Mouse (Mus musculus): ENCODE measurements around the gene Cwc25. TPM values are rescaled to one million over a fixed set of nuclear protein-coding genes. Genes with fewer than 3 reads are reported as not detected.
A peak's percentile ranks its signal among the peaks of the same experiment; 100 is the strongest.

Gene Cwc25
- polyA plus RNA-seq, 1 experiment = 14.6 TPM

GRCm38 (mm10) chr11:97808621-97809234, 42.4 kb upstream of the Cwc25 start:
- TF ChIP-seq GATA1 (IDR thresholded peaks at IDR 0.05; ENCODE audit: borderline replicate concordance, low read length) (no peak), FLI1 (IDR thresholded peaks at IDR 0.05; ENCODE audit: low read length) (no peak)
- Histone ChIP-seq H3K9me3 (no peaks in the 10 kb centered on the region), H3K4me1 (peaks cover 91% of the 10 kb centered on the region), H3K4me3 (replicated peaks) (no peak overlapping the region), H3K27me3 (replicated peaks) (no peaks in the 10 kb centered on the region), H3K36me3 (replicated peaks; ENCODE audit: low read length) (peaks cover 98% of the 10 kb centered on the region)

- Histone ChIP-seq H3K4me1 (peaks cover 91% of the 10 kb centered on the region), H3K9me3 (no peaks in the 10 kb centered on the region), H3K36me3 (replicated peaks; ENCODE audit: low read length) (peaks cover 97% of the 10 kb centered on the region), H3K27me3 (replicated peaks) (no peaks in the 10 kb centered on the region), H3K4me3 (replicated peaks) (no peak overlapping the region)
- TF ChIP-seq FLI1 (IDR thresholded peaks at IDR 0.05; ENCODE audit: low read length) (no peak), GATA1 (IDR thresholded peaks at IDR 0.05; ENCODE audit: borderline replicate concordance, low read length) (no peak)
These were observed 41.7 kb upstream of the Cwc25 start for GRCm38 (mm10) chr11:97808093-97808492.

- Histone ChIP-seq H3K9me3 (no peaks in the 10 kb centered on the region), H3K4me3 (replicated peaks) (no peak overlapping the region), H3K4me1 (peaks cover 90% of the 10 kb centered on the region), H3K27me3 (replicated peaks) (no peaks in the 10 kb centered on the region), H3K36me3 (replicated peaks; ENCODE audit: low read length) (peaks cover 96% of the 10 kb centered on the region)
- TF ChIP-seq GATA1 (IDR thresholded peaks at IDR 0.05; ENCODE audit: borderline replicate concordance, low read length) (no peak), FLI1 (IDR thresholded peaks at IDR 0.05; ENCODE audit: low read length) (no peak)
These were observed 41.3 kb upstream of the Cwc25 start for GRCm38 (mm10) chr11:97807626-97808025.

- Histone ChIP-seq H3K4me3 (replicated peaks) (no peak overlapping the region), H3K27me3 (replicated peaks) (no peaks in the 10 kb centered on the region), H3K9me3 (no peaks in the 10 kb centered on the region), H3K4me1 (peaks cover 93% of the 10 kb centered on the region), H3K36me3 (replicated peaks; ENCODE audit: low read length) (peaks cover 96% of the 10 kb centered on the region)
- no peak for TF ChIP-seq FLI1 (IDR thresholded peaks at IDR 0.05; ENCODE audit: low read length)
- TF ChIP-seq GATA1 (IDR thresholded peaks at IDR 0.05; ENCODE audit: borderline replicate concordance, low read length) = no peak
These were observed 40.2 kb upstream of the Cwc25 start for GRCm38 (mm10) chr11:97806613-97806964.

- H3K9me3 ChIP-seq = no peaks in the 10 kb centered on the region
- H3K4me1 ChIP-seq = peaks cover 94% of the 10 kb centered on the region
These were observed 39.6 kb upstream of the Cwc25 start for GRCm38 (mm10) chr11:97805662-97806612.

GRCm38 (mm10) chr11:97804841-97805661, 38.7 kb upstream of the Cwc25 start:
- H3K36me3 ChIP-seq (replicated peaks; ENCODE audit: low read length) = peaks cover 85% of the 10 kb centered on the region
- TF ChIP-seq FLI1 (IDR thresholded peaks at IDR 0.05; ENCODE audit: low read length) (no peak), GATA1 (IDR thresholded peaks at IDR 0.05; ENCODE audit: borderline replicate concordance, low read length) (no peak)
- no peaks in the 10 kb centered on the region for H3K9me3 ChIP-seq
- H3K4me1 ChIP-seq = peaks cover 88% of the 10 kb centered on the region
- H3K4me3 ChIP-seq (replicated peaks) = peak overlapping the region; percentile 11
- no peaks in the 10 kb centered on the region for H3K27me3 ChIP-seq (replicated peaks)

More at GRCm38 (mm10) chr11:97805662-97806612, 39.6 kb upstream of the Cwc25 start:
- no peak for TF ChIP-seq FLI1 (IDR thresholded peaks at IDR 0.05; ENCODE audit: low read length)
- TF ChIP-seq GATA1 (IDR thresholded peaks at IDR 0.05; ENCODE audit: borderline replicate concordance, low read length) = no peak
- Histone ChIP-seq H3K4me3 (replicated peaks) (no peak overlapping the region), H3K36me3 (replicated peaks; ENCODE audit: low read length) (peaks cover 94% of the 10 kb centered on the region), H3K27me3 (replicated peaks) (no peaks in the 10 kb centered on the region)

- Histone ChIP-seq H3K27me3 (replicated peaks) (no peaks in the 10 kb centered on the region), H3K4me1 (peaks cover 81% of the 10 kb centered on the region), H3K4me3 (replicated peaks) (peak overlapping the region; percentile 2), H3K9me3 (no peaks in the 10 kb centered on the region), H3K36me3 (replicated peaks; ENCODE audit: low read length) (peaks cover 73% of the 10 kb centered on the region)
- TF ChIP-seq FLI1 (IDR thresholded peaks at IDR 0.05; ENCODE audit: low read length) (no peak), GATA1 (IDR thresholded peaks at IDR 0.05; ENCODE audit: borderline replicate concordance, low read length) (no peak)
These were observed 37.5 kb upstream of the Cwc25 start for GRCm38 (mm10) chr11:97803847-97804246.

- Histone ChIP-seq H3K36me3 (replicated peaks; ENCODE audit: low read length) (peaks cover 60% of the 10 kb centered on the region), H3K4me3 (replicated peaks) (peak overlapping the region; percentile 28), H3K27me3 (replicated peaks) (no peaks in the 10 kb centered on the region), H3K9me3 (no peaks in the 10 kb centered on the region), H3K4me1 (peaks cover 78% of the 10 kb centered on the region)
- no peak for TF ChIP-seq FLI1 (IDR thresholded peaks at IDR 0.05; ENCODE audit: low read length)
- TF ChIP-seq GATA1 (IDR thresholded peaks at IDR 0.05; ENCODE audit: borderline replicate concordance, low read length) = no peak
These were observed 36.1 kb upstream of the Cwc25 start for GRCm38 (mm10) chr11:97802495-97802894.

- Histone ChIP-seq H3K9me3 (no peaks in the 10 kb centered on the region), H3K27me3 (replicated peaks) (no peaks in the 10 kb centered on the region), H3K36me3 (replicated peaks; ENCODE audit: low read length) (peaks cover 56% of the 10 kb centered on the region), H3K4me3 (replicated peaks) (peak overlapping the region; percentile 98), H3K4me1 (peaks cover 75% of the 10 kb centered on the region)
- TF ChIP-seq FLI1 (IDR thresholded peaks at IDR 0.05; ENCODE audit: low read length) (no peak), GATA1 (IDR thresholded peaks at IDR 0.05; ENCODE audit: borderline replicate concordance, low read length) (no peak)
These were observed 35.8 kb upstream of the Cwc25 start for GRCm38 (mm10) chr11:97802194-97802470.

Measured in megakaryocyte, embryonic 14.5 days (primary cell).